In genomic region chr11:119079445-119079837, GRCm38 (mm10) we compare ENCODE assay signal across 8 mouse cellular contexts. TPM values are rescaled to one million over a fixed set of nuclear protein-coding genes. Genes with fewer than 3 reads are reported as not detected.
DNase-seq lines count a peak whose midpoint lies in the region; ATAC-seq and TF ChIP-seq lines count a peak whose summit lies in the region.

No protein-coding gene starts in this region.

- H3K4me1 ChIP-seq in cerebellum, adult 2 months (ENCODE audit: control insufficient read depth, insufficient read depth, low read length) = peaks cover 45% of the 10 kb centered on the region
- H3K4me1 ChIP-seq in spleen, adult 2 months (ENCODE audit: control insufficient read depth, insufficient read depth, insufficient read length) = peaks cover 14% of the 10 kb centered on the region
- H3K4me1 ChIP-seq in liver, embryonic 16.5 days (ENCODE audit: control insufficient read depth, low read depth, low read length) = peaks cover 41% of the 10 kb centered on the region
- peaks cover 21% of the 10 kb centered on the region for H3K4me1 ChIP-seq in stomach, postnatal 0 days (replicated peaks; ENCODE audit: control insufficient read depth, insufficient read depth)

- peaks cover 26% of the 10 kb centered on the region for H3K36me3 ChIP-seq in spleen, adult 2 months (ENCODE audit: control insufficient read depth, insufficient read depth, low read length)
- H3K36me3 ChIP-seq in liver, embryonic 16.5 days (ENCODE audit: control insufficient read depth, insufficient read depth) = peaks cover 13% of the 10 kb centered on the region
- peaks cover 13% of the 10 kb centered on the region for H3K36me3 ChIP-seq in stomach, postnatal 0 days (ENCODE audit: control insufficient read depth, insufficient read depth, low read length)

- TF ChIP-seq CTCF in cerebellum, adult 2 months (IDR thresholded peaks at IDR 0.05; ENCODE audit: borderline replicate concordance, insufficient read depth, low read depth, low read length) = no peak
- TF ChIP-seq CTCF in spleen, adult 2 months (IDR thresholded peaks at IDR 0.05; ENCODE audit: extremely low read depth, insufficient read depth, insufficient read length, insufficient replicate concordance) = no peak
- TF ChIP-seq CTCF in stomach, postnatal 0 days (IDR thresholded peaks at IDR 0.05; ENCODE audit: low read depth) = no peak

- no peaks in the 10 kb centered on the region for H3K9me3 ChIP-seq in liver, embryonic 16.5 days (replicated peaks; ENCODE audit: control insufficient read depth, low read length)
- no peaks in the 10 kb centered on the region for H3K9me3 ChIP-seq in stomach, postnatal 0 days (ENCODE audit: control insufficient read depth, low read length)

- no peak for TF ChIP-seq POLR2A in cerebellum, adult 2 months (IDR thresholded peaks at IDR 0.05; ENCODE audit: borderline replicate concordance, insufficient read depth, low read length)
- no peak for TF ChIP-seq POLR2A in spleen, adult 2 months (IDR thresholded peaks at IDR 0.05; ENCODE audit: low read depth, low read length)

- no peak for DNase-seq in cerebellum, adult 2 months
- DNase-seq in cerebellum, postnatal 14 days = no peak
- no peak for DNase-seq in spleen, adult 2 months (ENCODE audit: low read depth in 1 of 2, low spot score in 2 of 2)
- no peak for DNase-seq in spleen, postnatal 4 days (ENCODE audit: low spot score in 2 of 2)
- DNase-seq in stomach, postnatal 0 days (ENCODE audit: low spot score) = no peak
- no peak for DNase-seq in adrenal gland, adult 8-10 months
- no peak for DNase-seq in kidney, postnatal 4 days

- no peak for ATAC-seq in liver, embryonic 16.5 days (ENCODE audit: low read depth)
- no peak for ATAC-seq in stomach, postnatal 0 days (ENCODE audit: low FRiP score, low TSS enrichment)

- H3K4me2 ChIP-seq in liver, embryonic 16.5 days (ENCODE audit: low read depth, low read length) = peak overlapping the region; percentile 17; the same call in 1 of the 2 replicates
- peak overlapping the region; percentile 42 for H3K4me2 ChIP-seq in stomach, postnatal 0 days (replicated peaks; ENCODE audit: low read depth)

- 44% methylated on average over 7 of the region's 7 CpGs for WGBS in cerebellum, adult 2 months
- 82% methylated on average over 7 of the region's 7 CpGs for WGBS in spleen, adult 2 months
- 43% methylated on average over 7 of the region's 7 CpGs for WGBS in liver, embryonic 16.5 days (ENCODE audit: insufficient replicate concordance)
- WGBS in stomach, postnatal 0 days = 64% methylated on average over 7 of the region's 7 CpGs

- no peak for TF ChIP-seq EP300 in stomach, postnatal 0 days (optimal IDR thresholded peaks at IDR 0.05)

- no peak overlapping the region for H3K9ac ChIP-seq in liver, embryonic 16.5 days (ENCODE audit: low read depth, low read length)
- peak overlapping the region; percentile 51 for H3K9ac ChIP-seq in stomach, postnatal 0 days (ENCODE audit: low read length)

- no peaks in the 10 kb centered on the region for H3K27me3 ChIP-seq in cerebellum, adult 2 months (ENCODE audit: control insufficient read depth, insufficient read depth, low read length)
- no peaks in the 10 kb centered on the region for H3K27me3 ChIP-seq in spleen, adult 2 months (ENCODE audit: control insufficient read depth, insufficient read depth, low read length)
- peaks cover 3% of the 10 kb centered on the region; the same call in 1 of the 2 replicates for H3K27me3 ChIP-seq in liver, embryonic 16.5 days (ENCODE audit: control insufficient read depth, insufficient read depth, low read depth, low read length)
- H3K27me3 ChIP-seq in stomach, postnatal 0 days (ENCODE audit: control insufficient read depth, insufficient read depth, low read length) = no peaks in the 10 kb centered on the region

- H3K4me3 ChIP-seq in cerebellum, adult 2 months (replicated peaks; ENCODE audit: insufficient read depth, low read depth, low read length) = no peak overlapping the region
- no peak overlapping the region for H3K4me3 ChIP-seq in spleen, adult 2 months (ENCODE audit: extremely low read depth, insufficient read depth, insufficient read length)
- H3K4me3 ChIP-seq in liver, embryonic 16.5 days (ENCODE audit: low read depth, low read length) = no peak overlapping the region
- 0 out of 2 replicates have a peak overlapping the region, but pooled peaks have one; percentile 10 for H3K4me3 ChIP-seq in stomach, postnatal 0 days (ENCODE audit: low read depth, low read length)

- peak overlapping the region; percentile 4; the same call in 1 of the 2 replicates for H3K27ac ChIP-seq in cerebellum, adult 2 months (ENCODE audit: insufficient read depth, low read length)
- peak overlapping the region; percentile 7; the same call in 1 of the 2 replicates for H3K27ac ChIP-seq in spleen, adult 2 months (ENCODE audit: insufficient read depth, low read length)
- no peak overlapping the region for H3K27ac ChIP-seq in liver, embryonic 16.5 days (ENCODE audit: low read length)
- H3K27ac ChIP-seq in stomach, postnatal 0 days (replicated peaks) = peak overlapping the region; percentile 56; the same call in 1 of the 2 replicates

RNA-seq across cellular contexts. Expression of gene Cbx4, which starts 6.6 kb away (rescaled TPM):
- polyA plus RNA-seq in cerebellum, adult 2 months (2012; rRNA removed) = 50.1 and 57.6 TPM in 2 replicates
- polyA plus RNA-seq in spleen, adult 2 months (2012; rRNA removed) = 17.2 and 23.5 TPM in 2 replicates
- polyA plus RNA-seq in liver, embryonic 16.5 days (2015; fragmentation: Nextera tagmentation; extraction: Ambion mirVana) = 2.5 and 2.9 TPM in 2 replicates
- polyA plus RNA-seq in stomach, postnatal 0 days (2015; fragmentation: Nextera tagmentation; extraction: Ambion mirVana) = 9.6 and 11.2 TPM in 2 replicates
- 100 to 1,000 TPM in 1 of 4 experiments, 10 to 100 TPM in 3; 70.8 to 227 (median 87.4) TPM for total RNA-seq in adrenal gland, adult 8-10 months (2022)

RNA-seq across cellular contexts. Expression of gene Cbx8, which starts 38.7 kb away (rescaled TPM):
- polyA plus RNA-seq in cerebellum, adult 2 months (2012; rRNA removed) = 8.7 and 10.5 TPM in 2 replicates
- 4.5 and 5.6 TPM in 2 replicates for polyA plus RNA-seq in spleen, adult 2 months (2012; rRNA removed)
- polyA plus RNA-seq in liver, embryonic 16.5 days (2015; fragmentation: Nextera tagmentation; extraction: Ambion mirVana) = 3.0 and 3.1 TPM in 2 replicates
- 4.6 and 5.1 TPM in 2 replicates for polyA plus RNA-seq in stomach, postnatal 0 days (2015; fragmentation: Nextera tagmentation; extraction: Ambion mirVana)
- 10 to 100 TPM; 15.3 to 24.0 (median 16.5) TPM for total RNA-seq in adrenal gland, adult 8-10 months (2022)

RNA-seq across cellular contexts. Expression of gene Cbx2, which starts 56.7 kb away (rescaled TPM):
- polyA plus RNA-seq in cerebellum, adult 2 months (2012; rRNA removed) = 4.1 and 4.6 TPM in 2 replicates
- polyA plus RNA-seq in spleen, adult 2 months (2012; rRNA removed) = 1.8 and 2.1 TPM in 2 replicates
- 2.6 and 3.3 TPM in 2 replicates for polyA plus RNA-seq in liver, embryonic 16.5 days (2015; fragmentation: Nextera tagmentation; extraction: Ambion mirVana)
- 5.1 and 5.3 TPM in 2 replicates for polyA plus RNA-seq in stomach, postnatal 0 days (2015; fragmentation: Nextera tagmentation; extraction: Ambion mirVana)
- 1 to 10 TPM; 4.6 to 8.1 (median 5.6) TPM for total RNA-seq in adrenal gland, adult 8-10 months (2022)
